Mouse (Mus musculus) hindbrain, embryonic 13.5 days (tissue): ENCODE data around the gene Apoc3. TPM values are rescaled to one million over a fixed set of nuclear protein-coding genes. Genes with fewer than 3 reads are reported as not detected.

ENCODE experiments used
- ATAC-seq: fragments of 200-750 bp; cut with Nextera tagmentation; 2 replicates; pipeline ENCODE4 v1.8.0; 2017; ENCODE audit warnings: moderate TSS enrichment; ENCODE audit not compliant: low FRiP score
- H3K27ac ChIP-seq: fragments of 300-500 bp; sonication (generic); 2 replicates; pipeline ENCODE4 v1.5.1; 2015; ENCODE audit warnings: inconsistent platforms, mild to moderate bottlenecking, moderate library complexity
- H3K27me3 ChIP-seq: fragments of 300-500 bp; sonication (generic); 2 replicates; pipeline ENCODE4 v1.6.1; 2015; ENCODE audit warnings: mild to moderate bottlenecking, inconsistent platforms
- H3K36me3 ChIP-seq: fragments of 300-500 bp; sonication (generic); 2 replicates; pipeline ENCODE4 v1.6.1; 2015; ENCODE audit warnings: mild to moderate bottlenecking, inconsistent platforms
- H3K4me1 ChIP-seq: fragments of 300-500 bp; sonication (generic); replicated peaks from 2 replicates; pipeline ENCODE4 v1.6.1; 2015; ENCODE audit warnings: inconsistent platforms
- H3K4me2 ChIP-seq: fragments of 300-500 bp; sonication (generic); 2 replicates; pipeline ENCODE4 v1.6.1; 2015; ENCODE audit warnings: inconsistent platforms, mild to moderate bottlenecking, moderate library complexity
- H3K4me3 ChIP-seq: fragments of 300-500 bp; sonication (generic); 2 replicates; pipeline ENCODE4 v1.5.1; 2015; ENCODE audit warnings: mild to moderate bottlenecking, inconsistent platforms
- H3K9ac ChIP-seq: fragments of 300-500 bp; sonication (generic); 2 replicates; pipeline ENCODE4 v1.6.1; 2015; ENCODE audit warnings: mild to moderate bottlenecking, inconsistent platforms
- H3K9me3 ChIP-seq: fragments of 300-500 bp; sonication (generic); 2 replicates; pipeline ENCODE4 v1.6.1; 2016; ENCODE audit warnings: inconsistent platforms
- WGBS: fragments of 180-500 bp; shearing (Covaris S2); methylation state at CpG from one replicate; pipeline ENCODE4 v1.1.7; 2015; 5-methylcytosine and 5-hydroxymethylcytosine counted together
- polyA plus RNA-seq: library from polyadenylated mRNA; unstranded; fragments of >200 nt; fragmentation: Nextera tagmentation; extraction: Ambion mirVana; gene quantifications from 2 replicates; pipeline ENCODE4 v1.2.1, GENCODE M21; 2015

Apoc3 gene
- polyA plus RNA-seq, 1 experiment from 2014 or later = not detected

- WGBS = 67% methylated on average over 9 of the region's 9 CpGs
- H3K9ac ChIP-seq = no peak within 1 kb of the TSS
- peaks cover 10% of the 10 kb centered on the region; the same call in 1 of the 2 replicates for H3K4me1 ChIP-seq
- H3K4me2 ChIP-seq = no peak within 1 kb of the TSS
- H3K36me3 ChIP-seq = peaks cover 2% of the 10 kb centered on the region
- H3K27me3 ChIP-seq = 0 out of 2 replicates have a peak, but pooled peaks cover 8% of the 10 kb centered on the region
- no peak for ATAC-seq
- H3K9me3 ChIP-seq = no peaks in the 10 kb centered on the region
- no peak within 1 kb of the TSS for H3K4me3 ChIP-seq
- no peak within 1 kb of the TSS for H3K27ac ChIP-seq
Observed at GRCm38 (mm10) chr9:46228491-46228890, 6.9 kb downstream of the Apoc3 start, which contains the start of gene Apoa1. Apoa1 (plus strand) TSS chr9:46228580.

- Histone ChIP-seq H3K9me3 (no peaks in the 10 kb centered on the region), H3K9ac (no peak overlapping the region), H3K27ac (no peak overlapping the region), H3K4me3 (no peak overlapping the region), H3K4me2 (no peak overlapping the region), H3K27me3 (0 out of 2 replicates have a peak, but pooled peaks cover 5% of the 10 kb centered on the region), H3K36me3 (peaks cover 14% of the 10 kb centered on the region), H3K4me1 (peaks cover 10% of the 10 kb centered on the region; the same call in 1 of the 2 replicates)
- WGBS = 91% methylated on average over 3 of the region's 3 CpGs
- no peak for ATAC-seq
Observed at GRCm38 (mm10) chr9:46227064-46227614, 8.3 kb downstream of the Apoc3 start.

- Histone ChIP-seq H3K36me3 (peaks cover 34% of the 10 kb centered on the region), H3K9me3 (no peaks in the 10 kb centered on the region), H3K4me2 (no peak overlapping the region), H3K4me3 (no peak overlapping the region), H3K9ac (no peak overlapping the region), H3K27ac (no peak overlapping the region), H3K4me1 (peaks cover 1% of the 10 kb centered on the region; the same call in 1 of the 2 replicates), H3K27me3 (0 out of 2 replicates have a peak, but pooled peaks cover 3% of the 10 kb centered on the region)
- 69% methylated on average over 5 of the region's 5 CpGs for WGBS
- no peak for ATAC-seq
Observed at GRCm38 (mm10) chr9:46224945-46225660, 10.3 kb downstream of the Apoc3 start.

GRCm38 (mm10) chr9:46224101-46224500, 11.3 kb downstream of the Apoc3 start:
- no peak for ATAC-seq
- no peak overlapping the region for H3K27ac ChIP-seq
- no peaks in the 10 kb centered on the region for H3K9me3 ChIP-seq
- WGBS = 96% methylated on average over 3 of the region's 3 CpGs
- H3K36me3 ChIP-seq = peaks cover 44% of the 10 kb centered on the region
- H3K27me3 ChIP-seq = 0 out of 2 replicates have a peak, but pooled peaks cover 3% of the 10 kb centered on the region
- H3K4me2 ChIP-seq = no peak overlapping the region
- no peaks in the 10 kb centered on the region for H3K4me1 ChIP-seq
- no peak overlapping the region for H3K4me3 ChIP-seq
- no peak overlapping the region for H3K9ac ChIP-seq

GRCm38 (mm10) chr9:46223090-46223489, 12.3 kb downstream of the Apoc3 start:
- H3K27ac ChIP-seq = no peak overlapping the region
- H3K4me2 ChIP-seq = no peak overlapping the region
- ATAC-seq = no peak
- H3K9me3 ChIP-seq = no peaks in the 10 kb centered on the region
- H3K4me3 ChIP-seq = no peak overlapping the region
- peaks cover 44% of the 10 kb centered on the region for H3K36me3 ChIP-seq
- WGBS = 92% methylated on average over 6 of the region's 6 CpGs
- H3K4me1 ChIP-seq = no peaks in the 10 kb centered on the region
- no peaks in the 10 kb centered on the region for H3K27me3 ChIP-seq
- H3K9ac ChIP-seq = no peak overlapping the region; the same call in 1 of the 2 replicates

- no peak overlapping the region for H3K4me3 ChIP-seq
- H3K36me3 ChIP-seq = peaks cover 57% of the 10 kb centered on the region
- H3K27ac ChIP-seq = no peak overlapping the region
- WGBS = 89% methylated on average over 9 of the region's 9 CpGs
- no peak overlapping the region for H3K4me2 ChIP-seq
- H3K9ac ChIP-seq = no peak overlapping the region
- no peak for ATAC-seq
- no peaks in the 10 kb centered on the region for H3K27me3 ChIP-seq
- H3K4me1 ChIP-seq = no peaks in the 10 kb centered on the region
- H3K9me3 ChIP-seq = no peaks in the 10 kb centered on the region
Observed at GRCm38 (mm10) chr9:46218176-46218575, 17.3 kb downstream of the Apoc3 start.

GRCm38 (mm10) chr9:46216744-46217470, 18.5 kb downstream of the Apoc3 start:
- H3K4me3 ChIP-seq = no peak overlapping the region
- no peak overlapping the region for H3K27ac ChIP-seq
- H3K36me3 ChIP-seq = peaks cover 57% of the 10 kb centered on the region
- H3K9ac ChIP-seq = no peak overlapping the region
- ATAC-seq = no peak
- H3K4me2 ChIP-seq = no peak overlapping the region
- no peaks in the 10 kb centered on the region for H3K27me3 ChIP-seq
- H3K4me1 ChIP-seq = no peaks in the 10 kb centered on the region
- no peaks in the 10 kb centered on the region for H3K9me3 ChIP-seq
- 93% methylated on average over 13 of the region's 13 CpGs for WGBS

- H3K9ac ChIP-seq = no peak overlapping the region
- H3K27ac ChIP-seq = no peak overlapping the region
- H3K4me2 ChIP-seq = no peak overlapping the region
- no peaks in the 10 kb centered on the region for H3K27me3 ChIP-seq
- ATAC-seq = no peak
- no peaks in the 10 kb centered on the region for H3K9me3 ChIP-seq
- no peaks in the 10 kb centered on the region for H3K4me1 ChIP-seq
- 87% methylated on average over 11 of the region's 11 CpGs for WGBS
- H3K4me3 ChIP-seq = no peak overlapping the region
- peaks cover 57% of the 10 kb centered on the region for H3K36me3 ChIP-seq
Observed at GRCm38 (mm10) chr9:46215338-46216322, 19.8 kb downstream of the Apoc3 start.

- no peak for ATAC-seq
- WGBS = 96% methylated on average over 10 of the region's 10 CpGs
- H3K4me1 ChIP-seq = no peaks in the 10 kb centered on the region
- H3K9ac ChIP-seq = no peak overlapping the region
- no peak overlapping the region for H3K4me2 ChIP-seq
- peaks cover 57% of the 10 kb centered on the region for H3K36me3 ChIP-seq
- no peaks in the 10 kb centered on the region for H3K27me3 ChIP-seq
- H3K9me3 ChIP-seq = no peaks in the 10 kb centered on the region
- no peak overlapping the region for H3K27ac ChIP-seq
- no peak overlapping the region for H3K4me3 ChIP-seq
Observed at GRCm38 (mm10) chr9:46214946-46215337, 20.5 kb downstream of the Apoc3 start.

GRCm38 (mm10) chr9:46214276-46214675, 21.2 kb downstream of the Apoc3 start:
- H3K36me3 ChIP-seq = peaks cover 55% of the 10 kb centered on the region
- H3K9ac ChIP-seq = no peak overlapping the region
- no peak overlapping the region for H3K27ac ChIP-seq
- H3K9me3 ChIP-seq = no peaks in the 10 kb centered on the region
- no peaks in the 10 kb centered on the region for H3K27me3 ChIP-seq
- H3K4me3 ChIP-seq = no peak overlapping the region
- WGBS = 92% methylated on average over 4 of the region's 4 CpGs
- ATAC-seq = no peak
- no peaks in the 10 kb centered on the region for H3K4me1 ChIP-seq
- no peak overlapping the region for H3K4me2 ChIP-seq

- 93% methylated on average over 12 of the region's 12 CpGs for WGBS
- Histone ChIP-seq H3K27me3 (no peaks in the 10 kb centered on the region), H3K4me2 (no peak overlapping the region), H3K9ac (no peak overlapping the region), H3K9me3 (no peaks in the 10 kb centered on the region), H3K4me1 (no peaks in the 10 kb centered on the region), H3K27ac (no peak overlapping the region), H3K4me3 (no peak overlapping the region), H3K36me3 (peaks cover 88% of the 10 kb centered on the region)
- no peak for ATAC-seq
Observed at GRCm38 (mm10) chr9:46210473-46210872, 25.0 kb downstream of the Apoc3 start.
